Mouse (Mus musculus): ENCODE data around the gene Pxmp4.

DNA sequence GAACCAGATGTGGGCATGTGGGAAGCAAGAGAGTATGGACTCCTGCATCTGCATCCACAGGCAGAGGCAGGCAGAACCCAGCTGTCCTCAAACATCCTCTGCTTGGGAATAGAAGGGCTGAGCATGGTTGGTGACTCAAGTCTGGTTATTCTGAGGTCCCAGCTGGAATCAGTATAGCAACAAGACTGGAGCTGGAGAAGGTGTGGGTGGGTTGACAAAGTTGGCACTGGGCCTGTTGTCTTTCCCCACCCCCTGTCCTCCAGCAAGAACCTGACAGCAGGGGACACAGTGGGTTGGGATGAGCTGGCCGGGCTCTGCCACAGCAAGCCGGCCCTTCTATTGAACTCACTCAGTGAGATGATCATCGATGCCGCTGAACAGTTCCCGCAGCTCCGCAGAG, 48.3 kb downstream of the Pxmp4 start:
- TF ChIP-seq POLR2A (IDR thresholded peaks at IDR 0.05; ENCODE audit: low read depth, low read length) (no peak), CTCF (IDR thresholded peaks at IDR 0.05; ENCODE audit: borderline replicate concordance, insufficient read depth, low read length) (no peak)

Measured in embryonic fibroblast, embryonic 13.5 days (primary cell).